Mouse (Mus musculus): ENCODE data around the gene Lmx1b. TPM values are rescaled to one million over a fixed set of nuclear protein-coding genes. Genes with fewer than 3 reads are reported as not detected.

The Lmx1b gene
- polyA plus RNA-seq, 1 experiment from 2014 or later, result 0.07 TPM

GRCm38 (mm10) chr2:33555573-33555972 is 84.7 kb downstream of the Lmx1b start:
- H3K27ac ChIP-seq (replicated peaks in 1 of 2; ENCODE audit: control insufficient read depth in 1 of 2, insufficient read depth in 1 of 2, low read depth in 2 of 2, low read length in 2 of 2), result no peak overlapping the region
- no peaks in the 10 kb centered on the region for H3K36me3 ChIP-seq (ENCODE audit: control insufficient read depth, insufficient read depth, low read length)
- H3K4me1 ChIP-seq (ENCODE audit: control insufficient read depth in 2 of 2, insufficient read depth in 2 of 2, low read length in 2 of 2), result no peaks in the 10 kb centered on the region; a peak in 1 of 4 replicates
- WGBS, result 49% methylated on average over 8 of the region's 8 CpGs
- H3K27me3 ChIP-seq (ENCODE audit: control insufficient read depth, insufficient read depth, low read length), result peaks cover 12% of the 10 kb centered on the region
- H3K4me3 ChIP-seq (ENCODE audit: control insufficient read depth in 1 of 2, insufficient read depth in 1 of 2, low read depth in 1 of 2, low read length in 2 of 2), result no peak overlapping the region
- H3K9me3 ChIP-seq (ENCODE audit: control insufficient read depth, low read length), result no peaks in the 10 kb centered on the region
- H3K9ac ChIP-seq (ENCODE audit: low read length), result no peak overlapping the region
- ATAC-seq (ENCODE audit: insufficient number of reproducible peaks, insufficient read depth, low FRiP score, low read depth), result no peak
- H3K4me2 ChIP-seq (ENCODE audit: low read length), result no peak overlapping the region

DNA sequence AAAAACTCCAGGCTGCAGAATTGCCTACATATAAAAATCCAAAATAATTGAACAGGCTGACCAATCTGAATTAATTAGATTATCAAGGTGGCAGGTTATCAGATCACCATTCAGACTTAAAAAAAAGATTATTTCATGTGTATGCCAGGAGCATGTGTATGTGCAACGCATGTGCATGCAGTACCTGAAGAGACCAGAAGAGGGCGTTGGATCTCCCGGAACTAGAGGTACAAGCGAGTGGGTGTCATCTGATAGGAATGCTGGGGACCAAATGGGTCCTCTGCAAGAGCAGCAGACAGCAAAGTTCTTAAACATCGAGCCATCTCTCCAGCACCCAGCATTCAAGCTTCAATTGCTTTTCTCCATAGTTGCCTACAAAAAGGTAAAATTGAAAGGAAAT is 87.6 kb downstream of the Lmx1b start:
- Histone ChIP-seq H3K9me3 (ENCODE audit: control insufficient read depth, low read length) (0 out of 2 replicates have a peak, but pooled peaks cover 1% of the 10 kb centered on the region), H3K27ac (replicated peaks in 1 of 2; ENCODE audit: control insufficient read depth in 1 of 2, insufficient read depth in 1 of 2, low read depth in 2 of 2, low read length in 2 of 2) (no peak overlapping the region), H3K4me2 (ENCODE audit: low read length) (no peak overlapping the region), H3K4me1 (ENCODE audit: control insufficient read depth in 2 of 2, insufficient read depth in 2 of 2, low read length in 2 of 2) (no peaks in the 10 kb centered on the region), H3K27me3 (ENCODE audit: control insufficient read depth, insufficient read depth, low read length) (peaks cover 8% of the 10 kb centered on the region), H3K9ac (ENCODE audit: low read length) (no peak overlapping the region), H3K4me3 (ENCODE audit: control insufficient read depth in 1 of 2, insufficient read depth in 1 of 2, low read depth in 1 of 2, low read length in 2 of 2) (no peak overlapping the region), H3K36me3 (ENCODE audit: control insufficient read depth, insufficient read depth, low read length) (no peaks in the 10 kb centered on the region)
- ATAC-seq (ENCODE audit: insufficient number of reproducible peaks, insufficient read depth, low FRiP score, low read depth), result no peak
- 47% methylated on average over 5 of the region's 5 CpGs for WGBS

DNA sequence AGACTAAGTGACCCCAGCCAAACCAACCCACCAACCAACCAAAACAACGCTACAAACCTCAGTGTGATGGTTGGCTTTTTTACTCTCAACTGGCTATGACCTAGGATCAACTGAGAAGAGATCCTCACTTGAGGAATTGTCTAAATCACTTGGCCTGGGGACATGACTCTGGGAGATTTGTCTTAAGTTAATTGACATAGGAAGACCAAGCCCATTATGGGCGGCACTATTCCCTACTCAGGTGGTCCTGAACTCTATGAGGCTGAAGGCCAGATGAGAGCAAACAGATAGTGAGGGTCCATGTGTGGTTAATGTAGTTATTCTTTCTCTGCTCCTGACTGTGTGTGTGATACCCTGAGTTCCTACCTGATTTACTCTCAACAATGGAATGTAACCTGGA is 92.7 kb downstream of the Lmx1b start:
- H3K4me2 ChIP-seq (ENCODE audit: low read length), result no peak overlapping the region
- no peak overlapping the region for H3K27ac ChIP-seq (replicated peaks in 1 of 2; ENCODE audit: control insufficient read depth in 1 of 2, insufficient read depth in 1 of 2, low read depth in 2 of 2, low read length in 2 of 2)
- WGBS, result 93% methylated on average over 2 of the region's 2 CpGs

DNA sequence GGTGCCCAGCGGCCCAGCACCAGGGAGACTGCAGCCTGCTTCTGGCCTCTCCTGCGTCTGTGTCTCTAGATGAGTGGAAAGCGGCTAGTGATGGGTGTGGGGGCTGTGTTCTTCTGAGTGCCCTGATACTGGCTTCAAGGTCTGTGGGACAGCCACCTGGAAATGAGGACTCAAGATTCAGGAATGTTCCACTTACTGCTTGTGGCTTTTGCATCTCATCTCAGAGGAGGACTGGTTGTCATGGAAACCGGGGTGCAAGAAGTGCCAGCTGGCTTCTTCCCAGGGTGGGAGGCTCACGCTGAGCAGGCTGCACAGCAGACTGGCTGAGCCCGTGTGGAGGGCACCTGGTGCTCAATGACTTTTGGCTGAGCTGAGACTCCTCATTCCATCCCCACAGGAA is 93.4 kb downstream of the Lmx1b start:
- Histone ChIP-seq H3K9ac (ENCODE audit: low read length) (no peak overlapping the region), H3K36me3 (ENCODE audit: control insufficient read depth, insufficient read depth, low read length) (no peaks in the 10 kb centered on the region), H3K4me3 (ENCODE audit: control insufficient read depth in 1 of 2, insufficient read depth in 1 of 2, low read depth in 1 of 2, low read length in 2 of 2) (no peak overlapping the region), H3K4me2 (ENCODE audit: low read length) (no peak overlapping the region), H3K27me3 (ENCODE audit: control insufficient read depth, insufficient read depth, low read length) (peaks cover 48% of the 10 kb centered on the region), H3K27ac (replicated peaks in 1 of 2; ENCODE audit: control insufficient read depth in 1 of 2, insufficient read depth in 1 of 2, low read depth in 2 of 2, low read length in 2 of 2) (no peak overlapping the region), H3K9me3 (ENCODE audit: control insufficient read depth, low read length) (0 out of 2 replicates have a peak, but pooled peaks cover 3% of the 10 kb centered on the region), H3K4me1 (ENCODE audit: control insufficient read depth in 2 of 2, insufficient read depth in 2 of 2, low read length in 2 of 2) (peaks cover 5 to 9% of the 10 kb centered on the region in 2 experiments)
- ATAC-seq (ENCODE audit: insufficient number of reproducible peaks, insufficient read depth, low FRiP score, low read depth), result no peak
- WGBS, result 21% methylated on average over 6 of the region's 6 CpGs

More for the DNA sequence above, 92.7 kb downstream of the Lmx1b start:
- Histone ChIP-seq H3K4me1 (ENCODE audit: control insufficient read depth in 2 of 2, insufficient read depth in 2 of 2, low read length in 2 of 2) (peaks cover 5 to 9% of the 10 kb centered on the region in 2 experiments), H3K9me3 (ENCODE audit: control insufficient read depth, low read length) (0 out of 2 replicates have a peak, but pooled peaks cover 3% of the 10 kb centered on the region), H3K9ac (ENCODE audit: low read length) (no peak overlapping the region), H3K27me3 (ENCODE audit: control insufficient read depth, insufficient read depth, low read length) (peaks cover 43% of the 10 kb centered on the region), H3K36me3 (ENCODE audit: control insufficient read depth, insufficient read depth, low read length) (no peaks in the 10 kb centered on the region), H3K4me3 (ENCODE audit: control insufficient read depth in 1 of 2, insufficient read depth in 1 of 2, low read depth in 1 of 2, low read length in 2 of 2) (no peak overlapping the region)
- ATAC-seq (ENCODE audit: insufficient number of reproducible peaks, insufficient read depth, low FRiP score, low read depth), result no peak

GRCm38 (mm10) chr2:33546051-33546450 is 94.3 kb downstream of the Lmx1b start:
- WGBS, result 80% methylated on average over 5 of the region's 5 CpGs
- no peak overlapping the region for H3K9ac ChIP-seq (ENCODE audit: low read length)
- H3K4me2 ChIP-seq (ENCODE audit: low read length), result no peak overlapping the region
- H3K27me3 ChIP-seq (ENCODE audit: control insufficient read depth, insufficient read depth, low read length), result peaks cover 56% of the 10 kb centered on the region
- ATAC-seq (ENCODE audit: insufficient number of reproducible peaks, insufficient read depth, low FRiP score, low read depth), result no peak
- no peaks in the 10 kb centered on the region for H3K36me3 ChIP-seq (ENCODE audit: control insufficient read depth, insufficient read depth, low read length)
- 0 out of 2 replicates have a peak, but pooled peaks cover 3% of the 10 kb centered on the region for H3K9me3 ChIP-seq (ENCODE audit: control insufficient read depth, low read length)
- H3K27ac ChIP-seq (replicated peaks in 1 of 2; ENCODE audit: control insufficient read depth in 1 of 2, insufficient read depth in 1 of 2, low read depth in 2 of 2, low read length in 2 of 2), result no peak overlapping the region
- peaks cover 5 to 9% of the 10 kb centered on the region in 2 experiments for H3K4me1 ChIP-seq (ENCODE audit: control insufficient read depth in 2 of 2, insufficient read depth in 2 of 2, low read length in 2 of 2)
- no peak overlapping the region for H3K4me3 ChIP-seq (ENCODE audit: control insufficient read depth in 1 of 2, insufficient read depth in 1 of 2, low read depth in 1 of 2, low read length in 2 of 2)

DNA sequence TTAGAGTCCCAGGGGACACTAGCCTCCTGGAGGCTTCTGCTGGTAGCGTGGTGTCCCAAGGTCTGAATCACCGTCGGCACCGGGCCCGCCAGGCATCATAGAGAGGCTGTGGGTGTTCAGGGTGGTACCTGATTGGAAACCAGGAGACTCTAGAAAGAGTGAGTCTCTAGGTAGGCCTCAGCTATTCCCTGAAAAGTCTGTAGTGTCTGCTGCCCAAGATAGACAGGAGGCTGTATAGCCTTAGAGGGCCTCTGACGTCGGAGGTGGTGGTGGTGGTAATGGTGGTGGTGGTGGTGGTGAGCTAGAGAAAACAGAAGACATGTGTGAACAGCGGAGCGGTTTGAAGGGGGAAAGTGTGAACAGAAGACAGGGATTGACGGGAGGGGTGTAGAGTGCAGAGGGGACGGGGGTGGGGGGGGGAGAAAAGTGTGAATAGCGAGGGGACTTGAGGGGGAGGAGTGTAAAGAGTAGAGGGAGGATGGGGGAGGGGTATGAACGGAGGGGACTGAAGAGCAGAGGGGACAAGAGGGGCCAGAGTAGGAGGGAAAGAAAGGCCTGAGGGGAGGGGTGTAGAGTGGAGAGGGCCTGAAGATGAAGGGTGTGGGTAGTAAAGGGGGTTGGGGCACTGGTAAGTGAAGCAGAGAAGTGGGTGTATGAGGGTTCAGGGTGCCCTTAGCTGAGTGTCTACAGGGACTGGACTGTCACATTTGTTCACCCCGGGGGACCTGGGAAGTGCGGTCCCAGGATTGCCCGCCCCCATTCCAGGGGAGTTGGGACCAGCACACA is 95.3 kb downstream of the Lmx1b start:
- Histone ChIP-seq H3K4me3 (ENCODE audit: control insufficient read depth in 1 of 2, insufficient read depth in 1 of 2, low read depth in 1 of 2, low read length in 2 of 2) (peak overlapping the region; percentile 43 to 46; a peak in 3 of 4 replicates), H3K4me2 (ENCODE audit: low read length) (peak overlapping the region; percentile 92), H3K36me3 (ENCODE audit: control insufficient read depth, insufficient read depth, low read length) (no peaks in the 10 kb centered on the region), H3K27ac (replicated peaks in 1 of 2; ENCODE audit: control insufficient read depth in 1 of 2, insufficient read depth in 1 of 2, low read depth in 2 of 2, low read length in 2 of 2) (no peak overlapping the region), H3K9ac (ENCODE audit: low read length) (peak overlapping the region; percentile 61), H3K9me3 (ENCODE audit: control insufficient read depth, low read length) (0 out of 2 replicates have a peak, but pooled peaks cover 3% of the 10 kb centered on the region), H3K4me1 (ENCODE audit: control insufficient read depth in 2 of 2, insufficient read depth in 2 of 2, low read length in 2 of 2) (peaks cover 5 to 9% of the 10 kb centered on the region in 2 experiments), H3K27me3 (ENCODE audit: control insufficient read depth, insufficient read depth, low read length) (peaks cover 65% of the 10 kb centered on the region)
- WGBS, result 22% methylated on average over 16 of the region's 16 CpGs
- no peak for ATAC-seq (ENCODE audit: insufficient number of reproducible peaks, insufficient read depth, low FRiP score, low read depth)

DNA sequence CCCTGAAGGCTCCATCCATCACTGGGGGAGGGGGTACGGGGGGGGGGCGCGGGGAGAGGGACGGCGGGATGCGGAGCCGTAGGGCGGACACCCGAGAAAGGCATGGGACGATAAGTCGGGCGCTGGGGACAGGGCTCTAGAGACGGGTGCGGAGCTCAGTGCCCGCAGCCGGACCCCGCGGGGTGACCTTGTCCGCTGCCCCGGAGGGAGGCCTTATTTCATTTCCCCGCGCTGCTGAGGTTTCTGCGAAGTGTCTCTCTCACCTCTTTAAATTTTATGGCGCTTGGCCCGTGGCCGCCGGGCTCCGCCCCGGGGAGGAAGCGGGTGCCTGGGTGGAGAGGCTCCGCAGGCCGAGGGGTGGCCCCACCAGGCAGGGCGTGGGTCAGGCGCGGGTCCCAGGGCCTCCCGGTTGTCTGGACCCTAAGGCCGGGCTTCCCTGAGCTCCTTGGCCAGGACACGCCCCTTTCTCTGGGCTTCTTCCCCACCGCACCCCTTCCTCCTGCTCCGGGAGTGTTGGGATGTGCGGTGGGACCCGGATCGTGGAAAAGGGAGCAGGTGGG is 96.0 kb downstream of the Lmx1b start:
- no peak for ATAC-seq (ENCODE audit: insufficient number of reproducible peaks, insufficient read depth, low FRiP score, low read depth)
- no peaks in the 10 kb centered on the region for H3K36me3 ChIP-seq (ENCODE audit: control insufficient read depth, insufficient read depth, low read length)
- H3K9ac ChIP-seq (ENCODE audit: low read length), result peak overlapping the region; percentile 61
- H3K4me3 ChIP-seq (ENCODE audit: control insufficient read depth in 1 of 2, insufficient read depth in 1 of 2, low read depth in 1 of 2, low read length in 2 of 2), result peak overlapping the region; percentile 43 to 46
- 1% methylated on average over 37 of the region's 43 CpGs for WGBS
- H3K9me3 ChIP-seq (ENCODE audit: control insufficient read depth, low read length), result 0 out of 2 replicates have a peak, but pooled peaks cover 3% of the 10 kb centered on the region
- H3K4me1 ChIP-seq (ENCODE audit: control insufficient read depth in 2 of 2, insufficient read depth in 2 of 2, low read length in 2 of 2), result peaks cover 5 to 9% of the 10 kb centered on the region in 2 experiments
- peak overlapping the region; percentile 92 for H3K4me2 ChIP-seq (ENCODE audit: low read length)
- H3K27me3 ChIP-seq (ENCODE audit: control insufficient read depth, insufficient read depth, low read length), result peaks cover 70% of the 10 kb centered on the region
- H3K27ac ChIP-seq (replicated peaks in 1 of 2; ENCODE audit: control insufficient read depth in 1 of 2, insufficient read depth in 1 of 2, low read depth in 2 of 2, low read length in 2 of 2), result no peak overlapping the region

All from heart, embryonic 14.5 days (tissue).